In genomic region chr1:171502388-171503249, GRCm38 (mm10) we compare ENCODE assay signal across 8 mouse cellular contexts. TPM values are rescaled to one million over a fixed set of nuclear protein-coding genes. Genes with fewer than 3 reads are reported as not detected.
DNase-seq lines count a peak whose midpoint lies in the region; ATAC-seq and TF ChIP-seq lines count a peak whose summit lies in the region.

No protein-coding gene starts in this region.

- 1% methylated on average over 14 of the region's 14 CpGs for WGBS in forebrain, postnatal 0 days
- WGBS in liver, embryonic 12.5 days (ENCODE audit: insufficient replicate concordance): under 1% methylated on average over 14 of the region's 14 CpGs

- peak; percentile 72 for TF ChIP-seq CTCF in forebrain, postnatal 0 days (IDR thresholded peaks at IDR 0.05; ENCODE audit: low read depth)

- peak overlapping the region; percentile 64 for H3K4me2 ChIP-seq in forebrain, postnatal 0 days (ENCODE audit: low read depth)
- H3K4me2 ChIP-seq in liver, embryonic 12.5 days: peak overlapping the region; percentile 94
- H3K4me2 ChIP-seq in myocyte (ENCODE audit: low read depth): peak overlapping the region; percentile 77

- peak overlapping the region; percentile 84 for H3K9ac ChIP-seq in forebrain, postnatal 0 days
- H3K9ac ChIP-seq in liver, embryonic 12.5 days: peak overlapping the region; percentile 75

- no peaks in the 10 kb centered on the region for H3K9me3 ChIP-seq in forebrain, postnatal 0 days (ENCODE audit: low read length)
- H3K9me3 ChIP-seq in liver, embryonic 12.5 days (replicated peaks): no peaks in the 10 kb centered on the region

- DNase-seq in A20 (ENCODE audit: low read depth, low spot score) (peak; percentile 87), ES-CJ7 (ENCODE audit: low read depth, low spot score) (peak; percentile 94)
- peak; percentile 26 for DNase-seq in cerebellum, adult 8-10 months
- peak; percentile 90 for DNase-seq in forebrain, postnatal 0 days
- DNase-seq in hindlimb bud, embryonic 11.5 days (ENCODE audit: extremely low spot score, low read depth, low spot score): peak; percentile 86
- DNase-seq in thymus, postnatal 25 days: peak; percentile 47

- peaks cover 3% of the 10 kb centered on the region for H3K79me2 ChIP-seq in myocyte (ENCODE audit: control insufficient read depth, insufficient read depth)

- no peak overlapping the region for H3ac ChIP-seq in myocyte (ENCODE audit: control insufficient read depth, insufficient read length)

- peak; percentile 85 for ATAC-seq in forebrain, postnatal 0 days
- peak; percentile 83 for ATAC-seq in liver, embryonic 12.5 days

- H3K27ac ChIP-seq in forebrain, postnatal 0 days (ENCODE audit: low read depth, low read length): peak overlapping the region; percentile 95
- peak overlapping the region; percentile 91 for H3K27ac ChIP-seq in liver, embryonic 12.5 days

- no peaks in the 10 kb centered on the region for H3K27me3 ChIP-seq in forebrain, postnatal 0 days (ENCODE audit: insufficient read depth, low read length)
- no peaks in the 10 kb centered on the region for H3K27me3 ChIP-seq in liver, embryonic 12.5 days (replicated peaks)
- H3K27me3 ChIP-seq in myocyte (ENCODE audit: control insufficient read depth, insufficient read depth, insufficient read length): no peaks in the 10 kb centered on the region

- TF ChIP-seq POLR2A in myocyte (IDR thresholded peaks at IDR 0.05; ENCODE audit: insufficient read length, low read depth): no peak

- H3K36me3 ChIP-seq in forebrain, postnatal 0 days (ENCODE audit: insufficient read depth): no peaks in the 10 kb centered on the region
- H3K36me3 ChIP-seq in liver, embryonic 12.5 days: no peaks in the 10 kb centered on the region
- H3K36me3 ChIP-seq in myocyte (ENCODE audit: control insufficient read depth, insufficient read depth): no peaks in the 10 kb centered on the region

- peak overlapping the region; percentile 69 for H3K4me3 ChIP-seq in forebrain, postnatal 0 days (ENCODE audit: low read depth, low read length)
- H3K4me3 ChIP-seq in liver, embryonic 12.5 days: peak overlapping the region; percentile 70
- peak overlapping the region; percentile 66 for H3K4me3 ChIP-seq in myocyte

- H3K4me1 ChIP-seq in forebrain, postnatal 0 days (ENCODE audit: insufficient read depth): no peaks in the 10 kb centered on the region
- H3K4me1 ChIP-seq in liver, embryonic 12.5 days: peaks cover 25% of the 10 kb centered on the region

TF ChIP-seq in myocyte, 11 proteins besides CTCF, POLR2A, EP300 and RAD21:
- TF ChIP-seq E2F4 (IDR thresholded peaks at IDR 0.05; ENCODE audit: insufficient read depth): no peak
- TF ChIP-seq CEBPB (IDR thresholded peaks at IDR 0.05; ENCODE audit: insufficient read depth, poor library complexity, severe bottlenecking): peak; percentile 46; the same call in 1 of the 2 replicates
TF ChIP-seq in myocyte: peak in this region for 1.

RNA-seq across cellular contexts. Expression of gene Alyref2, which starts 0.7 kb away (rescaled TPM):
- total RNA-seq in forebrain, postnatal 0 days (2014; rRNA removed): 12.2 and 13.4 TPM in 2 replicates
- 17.5 and 20.8 TPM in 2 replicates for polyA plus RNA-seq in forebrain, postnatal 0 days (2015; fragmentation: Nextera tagmentation; extraction: Ambion mirVana)
- polyA plus RNA-seq in liver, embryonic 12.5 days (2016; fragmentation: Nextera tagmentation; extraction: Ambion mirVana): 4.2 and 4.8 TPM in 2 replicates
- polyA plus RNA-seq in myocyte (2012; fragmentation: generic; extraction: Trizol): 6.6 TPM

RNA-seq across cellular contexts. Expression of gene Itln1, which starts 32.5 kb away (rescaled TPM):
- total RNA-seq in forebrain, postnatal 0 days (2014; rRNA removed): not detected in 2 replicates
- not detected in 2 replicates for polyA plus RNA-seq in forebrain, postnatal 0 days (2015; fragmentation: Nextera tagmentation; extraction: Ambion mirVana)
- polyA plus RNA-seq in liver, embryonic 12.5 days (2016; fragmentation: Nextera tagmentation; extraction: Ambion mirVana): not detected in 2 replicates
- not detected for polyA plus RNA-seq in myocyte (2012; fragmentation: generic; extraction: Trizol)

RNA-seq across cellular contexts. Expression of gene Cd244a, which starts 56.4 kb away (rescaled TPM):
- not detected in 2 replicates for total RNA-seq in forebrain, postnatal 0 days (2014; rRNA removed)
- not detected in 2 replicates for polyA plus RNA-seq in forebrain, postnatal 0 days (2015; fragmentation: Nextera tagmentation; extraction: Ambion mirVana)
- 0.48 and 0.50 TPM in 2 replicates for polyA plus RNA-seq in liver, embryonic 12.5 days (2016; fragmentation: Nextera tagmentation; extraction: Ambion mirVana)
- polyA plus RNA-seq in myocyte (2012; fragmentation: generic; extraction: Trizol): 0.04 TPM

Comparison
In these comparisons a context has a peak if more than half of its experiments do, and no peak if none do; other contexts are left out.
1. Peak in every context shown above with its lines: DNase-seq, ATAC-seq, H3K4me3 ChIP-seq and H3K27ac ChIP-seq.
2. DNase-seq: peak in every context shown above with its lines; median percentile 94 in ES-CJ7; 90 in forebrain, postnatal 0 days; 87 in A20; 86 in hindlimb bud, embryonic 11.5 days; 47 in thymus, postnatal 25 days; 26 in cerebellum, adult 8-10 months.